Mouse (Mus musculus) olfactory bulb, adult 2 months (tissue): ENCODE measurements at regions not wholly inside any gene's neighbourhood (a gene's known extent, or its start where the extent isn't known, plus 50 kb on each side); places are given as distances from the start of the nearest gene placed in this dataset.

ENCODE experiments used
- CTCF ChIP-seq: fragments of 200-500 bp; IDR thresholded peaks from 2 replicates; pipeline ENCODE4 v1.5.1; 2012; ENCODE audit warnings: low read depth, mild to moderate bottlenecking, low read length, moderate library complexity; ENCODE audit not compliant: insufficient read depth
- POLR2A ChIP-seq: fragments of 200-500 bp; IDR thresholded peaks from 2 replicates; pipeline ENCODE4 v1.6.1; 2012; ENCODE audit warnings: mild to moderate bottlenecking, low read depth, low read length, moderate library complexity; ENCODE audit not compliant: insufficient read depth

DNA sequence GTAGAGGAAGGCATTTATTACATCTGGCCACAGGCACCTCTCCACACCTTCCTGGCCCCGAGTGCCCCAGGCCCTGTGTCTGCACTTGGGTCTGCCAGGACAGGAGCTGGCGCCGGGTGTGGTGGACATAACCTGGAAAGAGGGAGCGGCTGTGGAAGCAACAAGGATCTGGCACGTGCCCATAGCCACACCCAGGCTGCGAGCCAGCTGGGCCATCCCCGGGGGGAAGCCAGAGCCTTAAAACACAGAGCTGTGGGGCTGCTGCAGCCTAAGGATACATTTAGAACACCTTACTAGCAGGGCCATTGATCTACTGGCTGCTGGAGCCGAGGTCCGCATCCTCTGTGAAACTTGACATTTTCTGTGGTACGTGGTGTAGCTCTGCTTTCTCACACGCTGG, 217.0 kb downstream of the Cyp26b1 start:
- TF ChIP-seq CTCF = no peak
- no peak for TF ChIP-seq POLR2A
